Mouse (Mus musculus): ENCODE measurements around the gene Emp3. TPM values are rescaled to one million over a fixed set of nuclear protein-coding genes. Genes with fewer than 3 reads are reported as not detected.
"Not testable (repeated sequence)": the region's sequence is repeated elsewhere in the genome, so short reads cannot be mapped to it uniquely, and the experiment has no call there.

The Emp3 gene
- total and polyA plus RNA-seq, 3 experiments: 18.8 to 135 (median 56.6) TPM

GRCm38 (mm10) chr7:45935114-45935513, 13.9 kb upstream of the Emp3 start (continued):
- no peak for TF ChIP-seq JUND (conservative IDR thresholded peaks at IDR 0.05; ENCODE audit: low read depth, low read length)
- TF ChIP-seq UBTF (IDR thresholded peaks at IDR 0.05; ENCODE audit: low read depth, low read length): no peak
- TF ChIP-seq SMC3 (IDR thresholded peaks at IDR 0.05; ENCODE audit: low read depth, low read length): peak; percentile 67
- no peak for TF ChIP-seq SIN3A (IDR thresholded peaks at IDR 0.05; ENCODE audit: low read length)
- no peak for TF ChIP-seq EP300 (IDR thresholded peaks at IDR 0.05; ENCODE audit: low read length)
- TF ChIP-seq USF1 (IDR thresholded peaks at IDR 0.05; ENCODE audit: low read depth, low read length): no peak
- TF ChIP-seq CHD1 (IDR thresholded peaks at IDR 0.05; ENCODE audit: low read depth, low read length): no peak
- TF ChIP-seq NRF1 (IDR thresholded peaks at IDR 0.05; ENCODE audit: low read depth, low read length): no peak
- TF ChIP-seq GABPA (IDR thresholded peaks at IDR 0.05; ENCODE audit: insufficient replicate concordance, low read depth, low read length): no peak
- peak; percentile 44 for TF ChIP-seq MAX (IDR thresholded peaks at IDR 0.05; ENCODE audit: low read length)
- peak; percentile 19 to 74; a peak in 2 of 4 replicates for TF ChIP-seq CTCF (conservative IDR thresholded peaks at IDR 0.05 in 1 of 2, IDR thresholded peaks at IDR 0.05 in 1 of 2; ENCODE audit: low read depth in 2 of 2, low read length in 2 of 2)

DNA sequence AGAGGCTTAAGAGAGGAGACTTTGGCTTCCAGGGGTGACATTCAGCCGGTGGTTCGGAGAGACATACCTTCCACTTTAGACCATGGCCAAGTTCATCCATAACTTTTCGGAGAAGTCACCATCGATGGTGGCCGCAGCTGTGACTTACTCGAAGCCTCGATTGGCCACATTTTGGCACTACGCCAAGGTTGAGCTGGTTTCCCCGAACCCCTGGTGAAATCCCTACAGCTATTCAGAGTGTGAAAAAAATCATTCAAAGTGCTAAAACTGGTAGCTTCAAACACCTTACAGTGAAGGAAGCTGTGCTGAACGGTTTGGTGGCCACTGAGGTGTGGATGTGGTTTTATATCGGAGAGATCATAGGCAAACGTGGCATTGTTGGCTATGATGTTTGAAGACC, 12.6 kb upstream of the Emp3 start:
- H3K79me2 ChIP-seq (replicated peaks; ENCODE audit: control insufficient read depth, extremely low read depth, insufficient read depth, poor library complexity, severe bottlenecking); H3K4me3 ChIP-seq (replicated peaks in 1 of 3; ENCODE audit: low read depth in 2 of 3, low read length in 2 of 3, poor library complexity in 1 of 3); H3K36me3 ChIP-seq (replicated peaks in 1 of 2; ENCODE audit: control insufficient read depth in 1 of 2, insufficient read depth in 1 of 2, low read length in 1 of 2); in situ Hi-C loops (cut with MboI; ENCODE audit: low pct_ligation_motif_present, low pct_unique_long_range_greater_than_20kb, low sequenced_read_pairs); H3K27ac ChIP-seq (ENCODE audit: insufficient read depth, low read depth); H3K4me1 ChIP-seq (ENCODE audit: control insufficient read depth in 1 of 2, insufficient read depth in 2 of 2); dilution Hi-C loops (cut with MboI; ENCODE audit: extremely low pct_ligation_motif_present, extremely low pct_unique_long_range_greater_than_20kb, low sequenced_read_pairs); DNase-seq (ENCODE audit: extremely low read depth); H3K27me3 ChIP-seq (replicated peaks); H3K9ac ChIP-seq (ENCODE audit: insufficient read depth, low read depth); H3K4me2 ChIP-seq (ENCODE audit: insufficient read depth, low read depth, poor library complexity, severe bottlenecking): not testable (repeated sequence)
- H3K9me3 ChIP-seq (replicated peaks; ENCODE audit: low read length): peaks cover 12% of the 10 kb centered on the region

DNA sequence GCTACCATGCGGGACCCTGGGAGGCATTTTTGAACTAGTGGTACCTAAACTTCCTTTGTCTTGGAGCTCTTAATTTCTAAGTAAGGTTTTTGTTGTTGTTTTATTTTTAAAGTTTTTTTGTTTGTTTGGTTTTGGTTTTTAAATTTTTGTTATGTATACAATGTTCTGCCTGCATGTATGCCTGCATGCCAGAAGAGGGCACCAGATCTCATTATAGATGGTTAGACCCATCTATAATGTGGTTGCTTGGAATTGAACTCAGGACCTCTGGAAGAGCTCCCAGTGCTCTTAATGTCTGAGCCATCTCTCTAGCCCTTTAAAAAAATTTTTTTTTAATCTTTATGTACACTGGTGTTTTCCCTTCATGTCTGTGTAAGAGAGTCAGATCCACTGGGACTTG, 8.5 kb upstream of the Emp3 start:
- Histone ChIP-seq H3K9me3 (replicated peaks; ENCODE audit: low read length) (peaks cover 32% of the 10 kb centered on the region), H3K27me3 (replicated peaks) (no peaks in the 10 kb centered on the region), H3K4me2 (ENCODE audit: insufficient read depth, low read depth, poor library complexity, severe bottlenecking) (no peak overlapping the region), H3K36me3 (replicated peaks in 1 of 2; ENCODE audit: control insufficient read depth in 1 of 2, insufficient read depth in 1 of 2, low read length in 1 of 2) (no peaks in the 10 kb centered on the region), H3K9ac (ENCODE audit: insufficient read depth, low read depth) (no peak overlapping the region), H3K27ac (ENCODE audit: insufficient read depth, low read depth) (no peak overlapping the region), H3K79me2 (replicated peaks; ENCODE audit: control insufficient read depth, extremely low read depth, insufficient read depth, poor library complexity, severe bottlenecking) (no peaks in the 10 kb centered on the region), H3K4me1 (ENCODE audit: control insufficient read depth in 1 of 2, insufficient read depth in 2 of 2) (peaks cover 0 to 4% of the 10 kb centered on the region in 2 experiments; a peak in 1 of 4 replicates), H3K4me3 (replicated peaks in 1 of 3; ENCODE audit: low read depth in 2 of 3, low read length in 2 of 3, poor library complexity in 1 of 3) (no peak overlapping the region)
- no peak for DNase-seq (ENCODE audit: extremely low read depth)
- dilution Hi-C loops (cut with MboI; ENCODE audit: extremely low pct_ligation_motif_present, extremely low pct_unique_long_range_greater_than_20kb, low sequenced_read_pairs): no loop called here
- in situ Hi-C loops (cut with MboI; ENCODE audit: low pct_ligation_motif_present, low pct_unique_long_range_greater_than_20kb, low sequenced_read_pairs): loop anchor here (10.0 kb wide), 1 partner anchor 195 kb away; no protein-coding TSS in a partner anchor
- TF ChIP-seq ETS1 (conservative IDR thresholded peaks at IDR 0.05; ENCODE audit: low read depth, low read length) (no peak), MXI1 (IDR thresholded peaks at IDR 0.05; ENCODE audit: low read depth, low read length) (no peak), CTCF (conservative IDR thresholded peaks at IDR 0.05 in 1 of 2, IDR thresholded peaks at IDR 0.05 in 1 of 2; ENCODE audit: low read depth in 2 of 2, low read length in 2 of 2) (peak in 1 of 2 experiments; percentile 39; a peak in 2 of 4 replicates), KAT2A (IDR thresholded peaks at IDR 0.05; ENCODE audit: insufficient replicate concordance, low read length) (no peak)
